Mouse (Mus musculus): Measurements from ENCODE around the gene 3110082I17Rik.

DNA sequence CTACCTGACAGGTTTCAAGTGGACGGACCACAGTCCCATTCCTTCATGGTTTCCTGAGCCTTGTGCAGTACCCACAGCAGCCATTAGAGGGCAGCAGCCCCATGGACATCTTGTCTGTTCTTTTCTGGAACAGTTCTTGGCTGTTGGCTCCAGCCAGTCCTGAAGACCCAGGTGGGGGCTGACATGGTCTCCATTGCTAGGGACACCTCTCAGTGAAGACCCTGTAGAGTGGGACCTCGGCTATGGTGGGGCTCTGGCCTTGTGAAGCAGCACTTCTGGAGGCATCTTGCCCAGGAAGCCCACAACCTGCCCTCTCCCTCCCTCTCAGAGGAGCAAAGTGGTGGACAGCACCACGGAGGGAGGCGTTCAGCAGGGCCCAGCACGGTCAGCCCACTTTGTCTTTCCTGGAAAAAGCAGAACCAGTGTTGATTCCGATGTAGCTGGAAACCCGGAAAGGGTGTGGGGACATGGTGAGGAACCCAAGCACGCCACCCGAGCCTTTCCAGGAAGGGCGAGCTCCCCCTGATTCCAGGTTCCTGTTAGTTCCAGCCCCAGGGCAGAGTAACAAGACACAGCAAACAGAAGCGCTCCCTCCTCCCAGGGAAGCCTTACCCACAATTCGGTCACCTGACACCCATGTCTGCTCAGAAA lies 95.9 kb downstream of the 3110082I17Rik start:
- TF ChIP-seq CTCF (IDR thresholded peaks at IDR 0.05; ENCODE audit: borderline replicate concordance, insufficient read depth, low read depth, low read length) (peak; percentile 99), POLR2A (IDR thresholded peaks at IDR 0.05; ENCODE audit: borderline replicate concordance, insufficient read depth, low read length) (no peak)
